Mouse (Mus musculus): ENCODE results near the gene Mras. TPM values are rescaled to one million over a fixed set of nuclear protein-coding genes. Genes with fewer than 3 reads are reported as not detected.

The Mras gene
- 1.5 and 2.2 TPM in 2 replicates for polyA plus RNA-seq (2012; rRNA removed)

DNA sequence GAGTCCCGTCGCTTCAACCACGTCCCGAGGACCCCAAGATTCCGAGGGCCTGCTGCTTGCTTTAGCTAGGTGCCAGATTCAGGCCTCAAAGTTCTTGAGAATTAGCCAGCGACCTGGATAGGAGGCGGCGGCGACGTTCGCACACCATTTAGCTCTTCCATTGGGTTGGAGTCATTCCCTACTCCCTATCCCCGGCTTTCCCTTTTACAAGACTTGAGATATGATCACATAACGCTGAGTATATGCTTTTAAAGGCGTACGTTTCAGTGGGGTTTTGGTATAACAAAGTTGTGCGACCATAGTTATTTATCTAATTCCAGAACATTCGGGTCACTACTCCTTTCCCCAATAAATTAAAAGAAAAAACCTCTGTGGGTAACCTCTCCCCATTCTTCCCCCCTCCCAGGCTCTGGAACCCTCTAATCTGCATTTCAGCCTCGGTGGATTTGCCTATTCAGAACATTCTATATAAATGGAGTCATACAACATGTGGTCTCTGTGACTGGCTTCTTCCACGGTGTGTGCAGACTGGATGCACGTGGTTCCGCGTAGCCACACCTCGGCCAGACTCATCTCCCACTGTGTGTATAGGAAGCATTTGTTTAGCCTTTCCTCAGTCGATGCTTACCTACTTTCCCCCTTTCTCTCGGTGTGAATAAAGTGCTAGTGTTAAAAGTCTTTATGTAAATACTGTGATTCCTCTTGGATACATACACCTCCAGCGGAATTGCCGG, at the start of gene Mras:
Mras (minus strand) TSS at position 351 of the 734 bp plus-strand sequence.

DNA sequence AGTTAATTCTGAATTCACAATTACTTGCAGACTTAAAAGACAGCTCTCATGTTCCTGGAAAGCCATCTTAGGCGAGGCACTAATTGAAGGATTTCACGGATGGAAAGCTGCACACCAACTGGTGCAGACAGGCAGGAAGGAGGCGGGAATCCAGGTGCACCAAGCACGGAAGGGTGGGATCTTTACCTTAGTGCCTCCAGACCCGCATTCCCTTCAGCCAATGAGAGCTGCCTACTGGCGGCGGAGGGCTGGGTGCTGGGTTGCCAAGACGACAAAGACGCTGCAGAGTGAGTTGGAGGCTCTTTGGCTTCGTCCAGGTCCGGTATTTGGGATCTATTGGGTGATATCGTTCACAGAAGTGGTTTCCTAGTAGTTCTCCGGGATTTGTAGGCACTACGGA, 14.0 kb upstream of the Mras start, which contains the start of gene Nme9:
Nme9 (plus strand) TSS at position 315 of the 400 bp plus-strand sequence.

DNA sequence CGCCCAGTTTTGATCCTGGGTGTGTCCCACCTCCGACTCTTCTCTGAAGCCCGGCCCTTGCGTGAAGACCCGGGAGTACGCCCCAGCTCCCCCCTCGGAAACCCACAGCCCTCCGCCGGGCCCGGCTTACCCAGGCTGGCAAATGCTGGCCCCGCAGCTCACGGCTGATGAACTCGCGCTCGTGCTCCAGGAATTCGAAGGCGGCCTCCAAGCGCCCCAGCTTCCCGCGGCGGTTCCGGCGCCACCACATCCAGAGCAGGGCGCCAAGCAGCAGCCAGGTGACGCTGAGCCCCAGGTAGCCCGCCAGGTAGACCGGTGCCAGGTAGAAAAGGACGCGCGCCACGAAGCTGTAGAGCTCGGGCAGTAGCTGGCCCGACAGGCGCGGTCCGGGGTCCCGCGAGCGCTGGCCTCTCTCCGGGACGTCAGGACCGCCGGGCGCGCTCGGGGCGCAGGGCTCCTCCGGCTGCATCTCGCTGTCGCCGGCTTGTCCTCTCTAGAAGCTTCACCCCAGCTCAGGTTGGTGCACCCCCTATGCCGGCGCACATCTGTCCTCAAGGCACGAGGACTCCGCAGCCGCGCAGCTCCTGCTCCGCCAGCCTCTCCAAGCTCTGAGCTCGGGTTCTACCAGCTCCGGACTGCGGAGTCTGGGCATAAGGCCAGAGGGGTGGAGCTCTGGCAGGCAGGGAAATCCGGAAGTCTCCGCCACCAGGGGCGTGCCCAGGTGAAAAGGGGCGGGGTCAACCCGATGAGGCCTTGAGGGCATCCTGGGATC, 79.1 kb downstream of the Mras start, which contains the start of gene Esyt3:
Esyt3 (minus strand) TSS at position 637 of the 772 bp plus-strand sequence.

Other genes with a start within 250 kb of the Mras start
- gene Faiml, start 200.1 kb downstream of the Mras start, polyA plus RNA-seq (2012; rRNA removed), result not detected in 2 replicates
- 6.8 and 8.8 TPM in 2 replicates for gene Cep70, start 194.0 kb downstream of the Mras start, polyA plus RNA-seq (2012; rRNA removed)
- gene Esyt3, start 78.8 kb downstream of the Mras start, polyA plus RNA-seq (2012; rRNA removed), result 0.02 TPM in 2 replicates
- not detected in 2 replicates for gene Nme9, start 14.1 kb upstream of the Mras start, polyA plus RNA-seq (2012; rRNA removed)
- gene Armc8, start 131.5 kb upstream of the Mras start, polyA plus RNA-seq (2012; rRNA removed), result 5.8 and 6.6 TPM in 2 replicates
- 6.9 and 7.9 TPM in 2 replicates for gene Dbr1, start 138.4 kb upstream of the Mras start, polyA plus RNA-seq (2012; rRNA removed)
- gene A4gnt, start 175.1 kb upstream of the Mras start, polyA plus RNA-seq (2012; rRNA removed), result not detected in 2 replicates
- 0.39 and 0.60 TPM in 2 replicates for gene Dzip1l, start 192.1 kb upstream of the Mras start, polyA plus RNA-seq (2012; rRNA removed)

All from liver, embryonic 18 days (tissue).